Mouse (Mus musculus) megakaryocyte progenitor cell, adult 5-6 weeks (primary cell): ENCODE measurements around the gene Cdk6. TPM values are rescaled to one million over a fixed set of nuclear protein-coding genes. Genes with fewer than 3 reads are reported as not detected.
"Not testable (repeated sequence)": the region's sequence is repeated elsewhere in the genome, so short reads cannot be mapped to it uniquely, and the experiment has no call there.

Source experiments
- ATAC-seq: replicated peaks from 2 replicates; pipeline ENCODE4 v1.8.0; 2016; ENCODE audit warnings: mild to moderate bottlenecking, moderate TSS enrichment, inconsistent platforms; ENCODE audit not compliant: poor library complexity
- total RNA-seq, 2 experiments: library from RNA; stranded (forward) in 1 of 2; stranded (reverse) in 1 of 2; fragments of 157-497, 149-512 nt in 1 of 2; fragments of 200-1000 nt in 1 of 2; gene quantifications; 2 replicates each; pipeline versions ENCODE4 v1.2.3 to v1.2.4; 2015 to 2017

The Cdk6 gene
- total RNA-seq (2015) (257 and 285 TPM in 2 replicates), total RNA-seq (2017) (138 and 227 TPM in 2 replicates)

DNA sequence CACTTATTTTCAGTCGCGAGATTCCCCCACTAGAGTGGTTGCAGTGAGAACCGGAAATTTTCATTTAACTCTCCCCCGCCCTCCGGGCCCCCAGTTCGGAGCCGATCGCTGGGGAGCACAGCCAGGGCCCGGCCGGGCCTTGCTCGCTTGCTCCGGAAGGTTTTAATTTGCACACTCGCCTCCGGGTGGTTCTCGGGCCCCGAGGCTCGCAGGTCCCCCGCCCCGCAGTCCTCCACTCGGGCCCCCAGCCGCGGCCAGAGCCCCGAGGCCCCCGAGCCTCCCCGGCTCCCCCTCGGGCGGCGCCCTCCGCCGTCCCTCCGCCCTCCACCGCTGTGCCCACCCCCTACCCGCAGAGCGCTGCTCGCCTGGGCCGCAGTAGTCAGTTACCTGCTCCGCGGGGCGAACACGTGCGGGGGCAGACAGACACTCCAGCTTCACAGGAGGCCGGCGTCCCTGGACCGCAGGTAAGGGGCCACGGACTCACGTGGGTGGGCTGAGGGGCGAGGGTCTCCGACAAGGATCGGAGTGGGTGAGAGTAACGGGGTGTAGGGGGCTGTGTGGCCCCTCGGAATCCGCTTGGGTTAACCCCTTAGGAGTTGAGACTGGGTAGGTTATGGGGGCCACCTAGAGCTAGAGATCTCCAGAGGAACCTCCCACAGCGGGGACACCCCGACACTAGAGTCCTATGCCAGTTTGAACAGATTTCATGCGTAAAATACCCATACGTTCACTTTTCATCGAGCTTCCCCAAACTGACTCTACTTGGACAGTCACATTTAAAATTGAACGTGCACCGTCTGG, at the start of gene Cdk6:
Cdk6 (plus strand) TSS at position 375 of the 801 bp plus-strand sequence.
- ATAC-seq, result peak; percentile 20

GRCm38 (mm10) chr5:3293666-3294065, 47.6 kb upstream of the Cdk6 start:
- no peak for ATAC-seq

DNA sequence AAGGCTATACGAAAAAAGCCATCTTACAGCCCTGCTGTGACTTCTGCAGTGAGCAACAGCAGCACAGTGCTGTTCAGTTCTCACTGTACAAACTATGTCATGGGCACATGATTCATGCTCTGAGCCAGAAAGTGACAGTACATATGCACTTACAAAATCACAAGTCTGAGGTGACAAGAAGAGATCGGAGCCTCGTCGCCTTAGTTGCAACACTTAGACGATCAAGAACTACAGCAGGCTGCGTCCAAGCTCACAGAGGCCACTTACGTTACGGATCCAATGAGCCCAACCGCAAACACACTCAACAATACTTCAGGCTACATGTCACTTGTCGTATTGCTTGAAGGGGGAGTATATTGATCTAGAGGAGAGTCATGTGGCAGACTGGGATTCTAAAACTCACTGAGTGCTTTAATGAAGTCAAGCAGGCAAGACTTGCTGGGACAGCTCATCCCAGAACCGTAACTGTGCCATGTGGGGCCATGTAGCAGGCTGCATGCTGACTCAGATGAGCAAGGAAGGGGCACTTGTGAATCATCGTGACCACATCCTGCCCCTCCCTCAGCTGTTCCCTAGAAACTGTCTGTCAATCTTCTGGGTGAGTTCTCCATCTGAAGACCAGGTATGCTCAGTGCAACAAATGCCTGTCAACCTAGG, 40.4 kb upstream of the Cdk6 start:
- peak; percentile 97 for ATAC-seq

DNA sequence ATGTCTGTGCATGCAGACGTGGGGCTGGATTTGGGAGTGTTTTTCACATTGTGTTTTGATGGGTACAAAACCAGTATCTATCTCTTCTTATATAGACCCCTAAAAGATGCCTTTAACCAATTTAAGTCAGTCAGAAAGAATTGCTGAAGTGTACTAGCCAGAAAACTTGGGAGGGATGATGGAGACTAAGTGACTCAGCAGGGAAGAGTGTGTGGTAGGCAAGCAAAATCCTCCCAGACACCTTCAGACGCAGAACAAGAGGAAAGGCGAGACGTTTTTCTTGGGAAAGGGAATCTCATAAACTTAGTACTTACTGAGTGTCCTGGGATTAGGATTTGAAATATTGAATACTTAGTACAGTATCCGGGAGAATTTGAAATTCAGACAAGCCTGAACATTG, 39.8 kb upstream of the Cdk6 start:
- ATAC-seq, result no peak

DNA sequence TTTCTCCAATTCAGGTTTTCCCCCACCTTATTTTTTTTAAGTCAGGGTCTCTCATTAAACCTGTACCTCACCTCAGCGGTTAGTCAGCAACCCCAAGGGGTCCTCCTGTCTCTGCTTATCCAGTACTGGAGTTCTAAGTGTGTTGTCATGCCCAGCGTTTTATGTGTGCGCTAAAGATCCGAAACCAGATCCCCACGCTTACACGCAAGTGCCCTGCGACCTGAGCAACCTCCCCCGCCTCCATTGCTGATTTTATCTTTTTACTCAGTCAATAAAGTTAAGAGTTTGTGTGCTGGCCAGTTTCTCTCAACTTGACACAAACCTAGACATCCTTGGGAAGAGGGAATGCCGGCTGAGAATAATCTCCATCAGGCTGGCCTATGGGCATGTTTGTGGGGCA, 37.4 kb upstream of the Cdk6 start:
- ATAC-seq, result no peak

- no peak for ATAC-seq
These were observed 35.1 kb upstream of the Cdk6 start for GRCm38 (mm10) chr5:3306146-3306545.

DNA sequence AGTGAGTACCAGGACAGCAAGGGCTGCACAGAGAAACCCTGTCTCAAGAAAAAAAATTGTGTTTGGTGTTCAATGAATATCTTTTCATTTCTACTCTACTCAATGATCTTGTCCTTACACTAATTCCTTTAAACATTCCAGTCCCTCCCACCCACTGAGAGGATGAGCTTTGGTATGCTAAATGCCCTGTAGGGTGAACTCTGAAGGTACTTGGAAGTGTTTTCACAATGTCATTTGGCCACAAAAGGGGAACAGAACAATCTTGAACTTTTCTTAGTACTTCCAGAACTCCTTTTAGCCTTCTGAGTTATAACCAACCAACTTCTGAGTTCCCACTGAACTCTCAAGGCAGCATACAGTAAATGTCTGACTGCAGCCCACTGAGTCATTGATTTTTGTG, 32.2 kb upstream of the Cdk6 start:
- ATAC-seq, result no peak

- ATAC-seq, result no peak
These were observed 31.7 kb upstream of the Cdk6 start for GRCm38 (mm10) chr5:3309587-3309986.

GRCm38 (mm10) chr5:3311156-3311555, 30.1 kb upstream of the Cdk6 start:
- not testable (repeated sequence) for ATAC-seq

DNA sequence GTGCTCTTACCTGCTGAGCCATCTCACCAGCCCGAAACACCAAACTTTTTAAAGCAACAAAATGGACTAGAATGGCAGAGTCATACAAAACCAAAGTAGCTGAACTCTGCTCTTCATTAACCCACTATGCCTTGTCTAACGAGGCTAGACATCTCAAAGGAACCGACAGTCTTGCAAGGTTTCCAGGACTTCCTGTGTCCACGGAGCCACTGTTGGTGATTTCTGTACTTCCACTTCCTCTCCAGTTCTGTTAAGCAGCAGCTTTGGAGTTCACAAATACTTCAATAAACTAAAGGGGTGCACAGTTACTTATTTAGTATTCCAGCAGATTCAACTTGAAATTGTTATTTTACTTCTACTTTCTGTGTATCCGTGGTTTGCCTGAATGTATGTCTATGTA, 23.6 kb upstream of the Cdk6 start:
- ATAC-seq, result peak; percentile 48; the same call in 1 of the 2 replicates

DNA sequence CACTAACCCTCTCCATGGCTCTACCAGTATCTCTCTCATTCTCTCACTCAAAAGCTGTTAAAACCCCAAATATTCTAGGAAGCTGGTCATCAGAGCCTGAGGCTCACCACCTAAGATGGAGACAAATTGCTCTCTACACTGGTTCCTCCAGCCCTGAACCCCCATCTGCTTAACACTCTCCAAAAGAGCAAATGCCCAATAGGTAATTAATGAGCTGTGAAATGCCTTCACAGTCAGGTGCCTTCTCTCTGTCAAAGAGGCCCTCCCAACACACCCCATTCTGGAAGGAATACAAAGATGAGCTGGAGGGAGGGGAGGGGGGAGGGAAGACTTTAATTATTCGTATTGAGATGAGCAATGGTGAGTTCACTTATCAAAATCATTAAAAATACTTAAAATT, 21.1 kb upstream of the Cdk6 start:
- ATAC-seq, result no peak

DNA sequence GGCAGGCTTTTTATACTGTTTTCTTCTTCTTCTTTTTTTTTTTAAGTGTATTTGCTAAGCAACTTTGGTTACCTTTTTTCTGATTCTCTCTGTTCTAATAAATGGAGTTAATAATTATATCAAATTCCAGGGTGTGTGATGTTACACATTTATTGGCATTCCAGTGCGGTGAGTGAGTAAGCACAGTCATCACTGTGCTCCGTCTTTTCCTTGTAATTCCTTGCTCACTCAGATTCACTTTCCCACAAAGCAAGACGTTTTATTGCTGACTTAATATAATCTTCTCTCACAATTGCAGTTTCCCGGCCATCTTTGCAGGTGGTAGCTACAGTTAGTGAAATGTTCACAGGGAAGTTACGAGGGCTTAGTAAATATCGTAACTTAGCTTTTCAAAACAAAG, 19.2 kb upstream of the Cdk6 start:
- ATAC-seq, result no peak

- no peak for ATAC-seq
These were observed 17.2 kb upstream of the Cdk6 start for GRCm38 (mm10) chr5:3324116-3324515.

DNA sequence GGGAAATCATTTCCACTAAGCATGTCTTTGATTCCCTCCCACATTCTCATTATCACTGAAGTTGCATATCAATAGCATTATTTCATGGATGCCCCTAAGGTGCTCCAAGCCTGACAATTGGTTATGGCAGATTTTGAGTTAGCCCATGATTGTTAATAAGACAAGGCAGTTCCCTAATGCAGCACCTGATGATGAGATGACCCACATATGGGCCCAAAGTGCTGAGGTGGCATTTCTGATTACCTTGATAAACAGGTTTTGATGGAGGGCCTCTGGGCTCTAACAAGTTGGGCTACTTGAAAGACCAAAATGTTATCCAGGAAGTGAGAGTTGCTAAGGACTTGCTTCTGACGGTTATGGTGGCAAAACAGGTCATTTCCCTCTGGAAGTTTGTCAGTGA, 11.9 kb upstream of the Cdk6 start:
- ATAC-seq, result no peak

DNA sequence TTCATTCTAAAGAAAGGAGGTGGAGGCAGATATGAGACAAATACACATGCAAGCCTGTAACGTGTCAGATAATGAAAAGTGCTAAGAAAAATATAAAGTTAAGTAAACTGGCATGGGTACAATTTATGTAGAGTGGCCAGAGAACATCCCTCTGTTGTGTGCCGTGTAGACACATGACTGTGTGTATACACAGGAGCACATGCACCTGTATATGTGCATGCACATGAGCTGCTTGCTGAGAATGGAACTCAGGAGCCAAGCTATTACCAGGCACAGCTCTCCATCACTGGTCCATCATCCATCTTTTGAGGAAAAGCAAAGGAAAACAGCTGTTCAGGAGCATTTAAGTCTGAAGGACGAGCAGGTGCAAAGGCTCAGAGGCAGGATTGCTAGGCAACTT, 10.4 kb upstream of the Cdk6 start:
- ATAC-seq, result peak; percentile 46; the same call in 1 of the 2 replicates

DNA sequence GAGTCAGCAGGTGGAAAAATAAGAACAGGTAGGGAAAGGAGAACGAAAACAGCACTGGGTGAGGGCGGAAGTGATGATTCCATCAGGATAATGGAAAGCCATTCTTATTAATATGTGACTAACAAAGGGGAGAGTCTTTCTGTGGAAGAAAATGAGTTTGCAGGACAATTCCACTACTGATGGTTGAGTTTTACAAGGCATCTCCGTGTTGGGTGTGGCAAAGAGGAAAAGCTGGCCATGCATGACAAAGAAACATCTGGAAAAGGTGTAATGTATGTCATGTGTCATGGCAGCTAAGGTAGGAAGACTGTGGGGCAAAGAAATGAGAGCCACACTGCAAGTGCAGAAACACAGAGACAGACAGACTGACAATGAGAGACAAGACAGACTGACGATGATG, 8.3 kb upstream of the Cdk6 start:
- ATAC-seq, result not testable (repeated sequence)

- not testable (repeated sequence) for ATAC-seq
These were observed 786 bp upstream of the Cdk6 start for GRCm38 (mm10) chr5:3340340-3341058.

DNA sequence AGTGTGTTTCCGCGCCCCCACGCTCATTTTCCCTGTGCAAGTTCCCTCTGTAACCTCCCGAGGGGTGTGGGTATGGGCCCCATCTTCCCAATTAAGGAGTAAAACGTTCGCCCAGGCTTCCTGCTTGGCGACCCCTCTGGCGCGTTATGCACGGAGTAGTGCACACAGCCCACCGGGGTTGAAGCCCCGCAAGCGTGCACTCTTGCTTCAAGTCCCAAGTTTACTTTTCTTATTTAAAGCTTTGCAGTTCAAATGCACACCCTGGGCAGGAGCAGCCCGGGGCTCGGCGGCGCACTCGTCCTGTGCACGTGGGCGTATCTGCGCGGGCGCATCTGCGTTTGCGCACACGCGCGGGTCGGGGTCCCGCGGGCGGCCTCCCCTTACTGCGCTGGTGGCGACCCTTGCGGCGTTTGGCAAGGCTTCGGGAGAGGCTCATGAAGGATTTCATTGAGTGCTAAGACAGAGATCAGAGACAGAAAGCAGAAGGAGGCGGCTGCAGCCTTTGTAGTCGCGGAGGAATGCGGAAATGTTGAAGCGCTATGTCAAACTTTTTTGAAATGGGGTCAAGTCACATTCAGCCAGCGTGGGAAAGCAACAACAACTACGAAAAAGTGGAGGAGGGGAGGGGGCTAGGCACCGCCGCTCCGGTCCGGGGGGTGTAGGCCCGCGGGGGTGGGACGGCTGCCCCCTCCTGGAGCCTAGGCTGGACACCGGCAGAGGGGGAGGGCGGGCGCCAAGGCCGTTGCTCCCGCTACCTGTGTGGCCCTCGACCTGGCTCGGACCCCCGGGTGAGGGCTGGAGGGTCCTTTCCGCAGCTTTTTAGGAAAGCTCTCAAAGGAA, 866 bp downstream of the Cdk6 start:
- peak; percentile 20 for ATAC-seq

GRCm38 (mm10) chr5:3342771-3343565, 1.7 kb downstream of the Cdk6 start:
- ATAC-seq, result peak; percentile 38

GRCm38 (mm10) chr5:3343566-3344080, 2.3 kb downstream of the Cdk6 start:
- ATAC-seq, result peak; percentile 28
